Mouse (Mus musculus): ENCODE results near the gene Plekhm1.

Plekhm1 gene

GRCm38 (mm10) chr11:103394604-103395003 lies 17.9 kb downstream of the Plekhm1 start:
- in situ Hi-C loops (cut with MboI) = no loop called here

GRCm38 (mm10) chr11:103394025-103394424 lies 18.5 kb downstream of the Plekhm1 start:
- in situ Hi-C loops (cut with MboI) = no loop called here

GRCm38 (mm10) chr11:103387870-103388526 lies 24.5 kb downstream of the Plekhm1 start:
- in situ Hi-C loops (cut with MboI) = no loop called here

GRCm38 (mm10) chr11:103386827-103387226 lies 25.7 kb downstream of the Plekhm1 start:
- in situ Hi-C loops (cut with MboI) = no loop called here

GRCm38 (mm10) chr11:103381956-103382613 lies 30.4 kb downstream of the Plekhm1 start:
- in situ Hi-C loops (cut with MboI) = no loop called here

GRCm38 (mm10) chr11:103381505-103381904 lies 31.0 kb downstream of the Plekhm1 start:
- in situ Hi-C loops (cut with MboI) = no loop called here

GRCm38 (mm10) chr11:103380460-103380859 lies 32.0 kb downstream of the Plekhm1 start:
- in situ Hi-C loops (cut with MboI) = no loop called here

- in situ Hi-C loops (cut with MboI) = no loop called here
Observed at GRCm38 (mm10) chr11:103378341-103378740, 34.1 kb downstream of the Plekhm1 start.

- in situ Hi-C loops (cut with MboI) = no loop called here
Observed at GRCm38 (mm10) chr11:103375772-103376171, 36.7 kb downstream of the Plekhm1 start.

GRCm38 (mm10) chr11:103375258-103375657 lies 37.2 kb downstream of the Plekhm1 start:
- in situ Hi-C loops (cut with MboI) = no loop called here

GRCm38 (mm10) chr11:103373922-103374321 lies 38.6 kb downstream of the Plekhm1 start:
- in situ Hi-C loops (cut with MboI) = no loop called here

- in situ Hi-C loops (cut with MboI) = no loop called here
Observed at GRCm38 (mm10) chr11:103372561-103372960, 39.9 kb downstream of the Plekhm1 start.

GRCm38 (mm10) chr11:103372068-103372467 lies 40.4 kb downstream of the Plekhm1 start:
- in situ Hi-C loops (cut with MboI) = no loop called here

- in situ Hi-C loops (cut with MboI) = no loop called here
Observed at GRCm38 (mm10) chr11:103371222-103371539, 41.3 kb downstream of the Plekhm1 start.

- in situ Hi-C loops (cut with MboI) = no loop called here
Observed at GRCm38 (mm10) chr11:103370397-103371221, 41.9 kb downstream of the Plekhm1 start.

- in situ Hi-C loops (cut with MboI) = no loop called here
Observed at GRCm38 (mm10) chr11:103365530-103365929, 47.0 kb downstream of the Plekhm1 start.

GRCm38 (mm10) chr11:103365022-103365421 lies 47.5 kb downstream of the Plekhm1 start:
- in situ Hi-C loops (cut with MboI) = no loop called here

- in situ Hi-C loops (cut with MboI) = loop anchor here (5.0 kb wide), 1 partner anchor 48 kb away; the partner anchor contains the start of gene Plekhm1
Observed at GRCm38 (mm10) chr11:103364335-103364734, 48.2 kb downstream of the Plekhm1 start.

- in situ Hi-C loops (cut with MboI) = loop anchor here (5.0 kb wide), 1 partner anchor 49 kb away; the partner anchor contains the start of gene Plekhm1
Observed at GRCm38 (mm10) chr11:103363214-103364148, 49.0 kb downstream of the Plekhm1 start, which contains the start of gene Arhgap27. Gene Arhgap27, minus strand, starts transcription at chr11:103363692.

GRCm38 (mm10) chr11:103362521-103363181 lies 49.8 kb downstream of the Plekhm1 start:
- in situ Hi-C loops (cut with MboI) = loop anchor here (5.0 kb wide), 1 partner anchor 50 kb away; the partner anchor contains the start of gene Plekhm1

GRCm38 (mm10) chr11:103362054-103362432 lies 50.4 kb downstream of the Plekhm1 start:
- in situ Hi-C loops (cut with MboI) = loop anchor here (5.0 kb wide), 1 partner anchor 50 kb away; the partner anchor contains the start of gene Plekhm1

All from mature B cell (primary cell).